Mouse (Mus musculus) E14TG2a.4 (cell line): Measurements from ENCODE around the gene Ankar.

Source experiments
- CTCF ChIP-seq: conservative IDR thresholded peaks from 2 replicates; pipeline ENCODE4 v1.5.1; 2014; ENCODE audit warnings: low read length
- POU5F1 ChIP-seq: IDR thresholded peaks from 2 replicates; pipeline ENCODE4 v1.6.1; 2014; ENCODE audit warnings: low read length, borderline replicate concordance

DNA sequence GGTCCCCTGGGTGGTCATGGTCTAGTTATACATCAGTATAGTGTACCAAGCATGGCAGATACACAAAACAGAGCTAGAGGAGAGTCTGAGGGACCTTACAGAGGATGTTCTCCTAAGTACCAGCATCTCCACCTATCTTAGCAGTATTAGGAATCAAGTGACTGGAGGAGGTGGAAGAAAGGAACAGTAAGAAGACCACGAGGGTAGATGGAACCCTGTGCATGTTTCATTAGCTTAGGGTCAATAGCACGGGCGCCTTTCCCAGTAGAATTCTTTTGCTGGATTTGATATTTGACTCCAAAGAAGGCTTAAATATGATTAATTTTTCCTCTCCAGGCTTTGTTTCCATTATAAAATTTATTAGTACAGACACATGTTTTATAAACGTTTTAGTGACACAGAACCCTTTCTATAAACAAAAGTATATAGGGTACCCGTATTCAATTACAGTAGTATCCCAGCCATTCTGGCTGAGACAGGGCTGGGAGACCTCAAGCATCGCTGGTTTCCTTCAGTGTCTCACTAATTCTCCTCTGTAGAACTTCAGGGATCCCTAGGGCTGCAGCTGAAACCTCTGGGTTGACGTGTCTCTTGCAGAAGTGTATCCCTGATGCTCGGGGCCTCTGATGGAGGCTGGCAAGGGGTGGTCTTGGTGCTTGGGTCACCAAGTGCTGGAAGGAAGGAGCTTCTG lies 44.6 kb upstream of the Ankar start:
- TF ChIP-seq CTCF (no peak), POU5F1 (no peak)
